Mouse (Mus musculus): ENCODE measurements at regions not wholly inside any gene's neighbourhood (a gene's known extent, or its start where the extent isn't known, plus 50 kb on each side); places are given as distances from the start of the nearest gene placed in this dataset.

DNA sequence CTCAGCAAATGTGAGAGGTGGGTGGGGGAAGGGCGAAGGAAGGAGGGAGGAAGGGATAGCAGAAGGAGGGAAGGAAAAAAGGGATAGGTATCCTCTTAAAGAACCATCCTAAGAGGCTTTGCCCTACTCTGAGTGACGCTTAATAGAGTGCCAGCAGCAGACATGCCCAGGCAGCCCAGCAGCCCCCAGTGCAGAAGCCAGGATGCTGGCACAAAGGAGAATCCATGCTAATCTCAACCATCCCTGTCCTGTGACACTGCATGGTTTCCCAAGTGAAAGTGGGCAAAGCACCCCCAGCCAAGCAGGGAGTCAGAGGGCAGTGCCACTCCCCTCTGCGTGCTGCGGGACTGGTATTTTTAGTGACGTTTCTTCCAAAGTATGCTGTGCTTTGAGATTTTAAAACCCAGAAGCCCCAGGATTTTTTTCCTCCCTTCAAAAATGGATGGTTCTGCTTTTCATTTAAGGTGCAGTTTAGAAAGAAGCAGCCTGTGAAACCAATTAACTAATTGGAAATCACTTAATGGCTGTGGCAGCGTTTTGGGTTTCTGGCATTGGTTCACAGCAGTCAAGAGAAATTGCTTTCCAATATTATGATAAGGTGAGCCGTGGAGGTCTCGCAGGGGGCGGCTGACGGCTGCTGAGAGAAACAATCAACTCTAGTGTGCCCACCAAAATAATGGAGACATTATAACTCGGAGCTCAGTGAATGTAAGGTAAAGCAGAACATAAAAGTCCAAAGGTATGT lies 141.2 kb upstream of the Noct start:
- no peak overlapping the region for H3K27ac ChIP-seq (ENCODE audit: low read depth)
- H3K4me2 ChIP-seq, result no peak overlapping the region
- 67% methylated on average over 11 of the region's 11 CpGs for WGBS
- H3K4me3 ChIP-seq (ENCODE audit: low read depth, low read length), result no peak overlapping the region
- no peak for DNase-seq
- no peaks in the 10 kb centered on the region for H3K36me3 ChIP-seq (ENCODE audit: insufficient read depth)
- no peaks in the 10 kb centered on the region for H3K27me3 ChIP-seq (ENCODE audit: insufficient read depth, low read length)
- no peak for TF ChIP-seq CTCF (IDR thresholded peaks at IDR 0.05; ENCODE audit: low read depth)
- no peak overlapping the region for H3K9ac ChIP-seq
- no peaks in the 10 kb centered on the region for H3K9me3 ChIP-seq (ENCODE audit: low read depth, low read length)
- ATAC-seq (ENCODE audit: insufficient read depth), result no peak
- H3K4me1 ChIP-seq (ENCODE audit: insufficient read depth), result peaks cover 2% of the 10 kb centered on the region; the same call in 1 of the 2 replicates

DNA sequence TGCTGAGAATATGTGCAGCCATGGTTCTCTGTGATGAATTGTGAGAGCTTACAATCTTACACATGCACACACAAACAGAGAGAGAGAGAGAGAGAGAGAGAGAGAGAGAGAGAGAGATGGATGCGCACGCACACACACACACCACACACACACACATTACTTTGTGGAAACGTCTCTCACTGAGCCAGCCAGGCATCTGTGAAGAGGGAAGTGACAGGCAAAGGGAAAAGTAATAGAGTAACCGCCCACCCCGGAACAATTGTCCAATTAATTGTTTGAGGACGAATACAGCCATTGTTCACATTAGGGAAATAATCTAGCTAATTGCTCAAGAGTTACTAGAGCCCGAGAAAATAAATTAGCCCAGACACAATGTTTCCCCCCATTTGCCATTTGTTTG lies 140.7 kb upstream of the Noct start:
- no peak for TF ChIP-seq CTCF (IDR thresholded peaks at IDR 0.05; ENCODE audit: low read depth)
- DNase-seq (no peak), ATAC-seq (ENCODE audit: insufficient read depth) (no peak)
- Histone ChIP-seq H3K36me3 (ENCODE audit: insufficient read depth) (no peaks in the 10 kb centered on the region), H3K27ac (ENCODE audit: low read depth) (no peak overlapping the region), H3K4me1 (ENCODE audit: insufficient read depth) (no peaks in the 10 kb centered on the region; the same call in 1 of the 2 replicates), H3K27me3 (ENCODE audit: insufficient read depth, low read length) (no peaks in the 10 kb centered on the region), H3K4me2 (no peak overlapping the region), H3K9ac (no peak overlapping the region), H3K9me3 (ENCODE audit: low read depth, low read length) (no peaks in the 10 kb centered on the region), H3K4me3 (ENCODE audit: low read depth, low read length) (no peak overlapping the region)
- 68% methylated on average over 7 of the region's 7 CpGs for WGBS

DNA sequence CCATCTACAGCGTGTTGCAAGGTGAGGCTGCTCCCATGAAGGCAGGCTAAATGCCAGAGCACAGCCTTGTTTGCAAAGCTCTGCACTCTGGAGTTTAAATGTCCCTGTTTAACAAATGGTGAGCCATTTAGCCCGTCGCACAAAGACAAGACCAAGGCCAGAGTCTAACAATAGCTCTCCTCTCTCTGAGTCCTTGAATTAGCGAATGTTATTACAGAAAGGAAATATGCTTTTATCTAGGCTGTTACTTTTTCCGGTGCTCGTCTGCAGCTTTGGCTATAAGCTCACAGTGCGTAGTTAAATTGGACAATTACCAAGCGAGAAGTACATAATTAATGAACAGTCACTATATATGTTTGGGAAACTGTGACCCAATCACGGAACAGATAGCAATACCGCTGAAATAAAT lies 137.8 kb upstream of the Noct start:
- no peak for TF ChIP-seq CTCF (IDR thresholded peaks at IDR 0.05; ENCODE audit: low read depth)

DNA sequence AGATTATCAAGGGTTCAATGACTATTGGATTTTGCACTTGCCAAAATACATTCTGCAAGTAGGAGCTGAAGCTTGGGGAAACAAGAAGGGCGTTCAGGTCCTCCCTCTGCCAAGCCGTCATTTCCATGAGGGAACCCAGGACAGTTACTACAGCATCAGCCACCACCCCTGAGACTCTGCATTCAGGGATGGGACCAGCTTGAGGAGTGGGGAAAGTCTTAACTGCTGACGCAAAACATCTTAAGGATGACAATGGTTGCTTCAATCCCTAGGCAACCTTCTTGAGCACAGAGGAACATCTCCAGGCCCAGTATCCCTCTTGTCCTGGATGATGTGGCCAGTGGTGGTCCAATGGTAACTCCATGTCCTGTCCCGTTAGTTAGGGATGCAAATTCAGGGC lies 137.2 kb upstream of the Noct start:
- Histone ChIP-seq H3K4me2 (no peak overlapping the region), H3K4me3 (ENCODE audit: low read depth, low read length) (no peak overlapping the region), H3K36me3 (ENCODE audit: insufficient read depth) (no peaks in the 10 kb centered on the region), H3K27ac (ENCODE audit: low read depth) (no peak overlapping the region), H3K27me3 (ENCODE audit: insufficient read depth, low read length) (no peaks in the 10 kb centered on the region), H3K9me3 (ENCODE audit: low read depth, low read length) (no peaks in the 10 kb centered on the region), H3K4me1 (ENCODE audit: insufficient read depth) (no peaks in the 10 kb centered on the region), H3K9ac (no peak overlapping the region)
- no peak for DNase-seq
- no peak for ATAC-seq (ENCODE audit: insufficient read depth)
- TF ChIP-seq CTCF (IDR thresholded peaks at IDR 0.05; ENCODE audit: low read depth), result no peak
- 72% methylated on average over 4 of the region's 4 CpGs for WGBS

More for the DNA sequence above, 137.8 kb upstream of the Noct start:
- ATAC-seq (ENCODE audit: insufficient read depth) (no peak), DNase-seq (peak; percentile 64)
- Histone ChIP-seq H3K9me3 (ENCODE audit: low read depth, low read length) (no peaks in the 10 kb centered on the region), H3K4me3 (ENCODE audit: low read depth, low read length) (no peak overlapping the region), H3K4me1 (ENCODE audit: insufficient read depth) (no peaks in the 10 kb centered on the region), H3K27me3 (ENCODE audit: insufficient read depth, low read length) (no peaks in the 10 kb centered on the region), H3K9ac (no peak overlapping the region), H3K4me2 (no peak overlapping the region), H3K36me3 (ENCODE audit: insufficient read depth) (no peaks in the 10 kb centered on the region), H3K27ac (ENCODE audit: low read depth) (peak overlapping the region; percentile 36; the same call in 1 of the 2 replicates)
- 28% methylated on average over 10 of the region's 10 CpGs for WGBS

DNA sequence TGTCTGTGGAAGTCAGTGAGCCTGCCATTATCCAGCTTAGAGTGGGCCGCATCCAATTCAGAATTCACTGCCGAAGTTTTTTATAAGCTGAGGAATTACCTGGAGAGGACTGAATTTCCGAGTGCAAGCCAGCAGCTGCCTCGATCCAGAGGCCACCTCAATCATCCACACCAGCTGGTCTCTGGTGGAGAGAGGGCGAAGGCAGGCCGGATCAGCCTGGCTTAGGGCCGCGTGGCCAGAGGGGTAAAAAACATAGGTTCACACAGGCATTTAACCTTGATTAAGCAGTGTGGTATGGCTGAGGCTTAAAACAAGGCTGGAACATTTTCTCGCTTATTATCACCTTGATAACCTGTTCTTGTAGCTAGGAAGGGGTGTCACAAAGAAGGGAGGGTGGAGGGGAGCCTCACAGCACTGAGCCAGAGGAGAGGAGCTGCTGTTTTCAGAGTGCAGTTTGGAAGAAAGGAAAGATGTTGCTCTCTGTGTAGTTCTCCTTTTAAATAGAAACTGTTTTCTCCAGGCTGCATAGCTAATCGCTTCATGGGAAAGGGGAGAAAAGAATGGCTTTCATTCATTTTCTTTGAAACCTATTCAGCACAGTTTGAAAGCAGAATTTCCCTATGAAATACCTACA lies 135.1 kb upstream of the Noct start:
- no peak for TF ChIP-seq CTCF (IDR thresholded peaks at IDR 0.05; ENCODE audit: low read depth)

DNA sequence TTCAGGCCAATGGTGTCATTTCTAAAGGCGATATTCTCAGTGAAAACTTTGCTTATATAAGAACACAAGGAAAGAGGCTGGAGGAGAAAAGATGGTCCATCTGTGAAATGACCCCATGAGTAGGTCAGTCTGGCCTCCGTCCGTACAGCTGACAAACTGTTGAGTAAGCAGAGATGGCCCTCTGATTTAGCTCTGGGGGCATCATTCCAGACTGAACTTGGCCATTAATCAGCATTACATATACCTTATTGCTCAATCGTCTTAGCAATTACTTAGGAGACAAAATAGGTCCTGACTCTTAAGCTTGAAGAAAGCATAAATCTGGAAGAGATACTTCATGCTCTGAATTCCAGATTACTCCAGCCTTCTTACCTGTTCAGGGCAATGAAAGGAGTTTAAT lies 132.8 kb upstream of the Noct start:
- no peak overlapping the region for H3K9ac ChIP-seq
- peaks cover 8% of the 10 kb centered on the region; the same call in 1 of the 2 replicates for H3K4me1 ChIP-seq (ENCODE audit: insufficient read depth)
- TF ChIP-seq CTCF (IDR thresholded peaks at IDR 0.05; ENCODE audit: low read depth), result no peak
- ATAC-seq (ENCODE audit: insufficient read depth) (no peak), DNase-seq (no peak)
- no peaks in the 10 kb centered on the region for H3K27me3 ChIP-seq (ENCODE audit: insufficient read depth, low read length)
- no peak overlapping the region for H3K27ac ChIP-seq (ENCODE audit: low read depth)
- H3K4me2 ChIP-seq, result no peak overlapping the region
- 49% methylated on average over 4 of the region's 4 CpGs for WGBS
- H3K9me3 ChIP-seq (ENCODE audit: low read depth, low read length), result no peaks in the 10 kb centered on the region
- no peaks in the 10 kb centered on the region for H3K36me3 ChIP-seq (ENCODE audit: insufficient read depth)
- no peak overlapping the region for H3K4me3 ChIP-seq (ENCODE audit: low read depth, low read length)

More for the DNA sequence above, 135.1 kb upstream of the Noct start:
- DNase-seq, result no peak
- no peaks in the 10 kb centered on the region for H3K36me3 ChIP-seq (ENCODE audit: insufficient read depth)
- H3K27ac ChIP-seq (ENCODE audit: low read depth), result no peak overlapping the region
- H3K9ac ChIP-seq, result no peak overlapping the region
- H3K4me2 ChIP-seq, result no peak overlapping the region
- no peak overlapping the region for H3K4me3 ChIP-seq (ENCODE audit: low read depth, low read length)
- 78% methylated on average over 10 of the region's 10 CpGs for WGBS
- no peaks in the 10 kb centered on the region for H3K27me3 ChIP-seq (ENCODE audit: insufficient read depth, low read length)
- no peaks in the 10 kb centered on the region for H3K9me3 ChIP-seq (ENCODE audit: low read depth, low read length)
- peaks cover 8% of the 10 kb centered on the region; the same call in 1 of the 2 replicates for H3K4me1 ChIP-seq (ENCODE audit: insufficient read depth)
- no peak for ATAC-seq (ENCODE audit: insufficient read depth)
